Mouse (Mus musculus) cortical plate, adult 2 months (tissue): ENCODE measurements around the gene Mtif2. TPM values are rescaled to one million over a fixed set of nuclear protein-coding genes. Genes with fewer than 3 reads are reported as not detected.

Source experiments
- H3K27ac ChIP-seq: fragments of 200-500 bp; 2 replicates; pipeline ENCODE4 v1.5.1; 2012; ENCODE audit warnings: low read length, control low read depth, inconsistent platforms; ENCODE audit not compliant: insufficient read depth
- H3K4me1 ChIP-seq: fragments of 200-500 bp; 2 replicates; pipeline ENCODE4 v1.6.1; 2011; ENCODE audit warnings: low read length; ENCODE audit not compliant: control insufficient read depth, insufficient read depth
- H3K4me3 ChIP-seq: fragments of 200-500 bp; 2 replicates; pipeline ENCODE4 v1.5.1; 2011; ENCODE audit warnings: mild to moderate bottlenecking, low read length, control low read depth; ENCODE audit not compliant: insufficient read depth
- CTCF ChIP-seq: fragments of 200-500 bp; IDR thresholded peaks from 2 replicates; pipeline ENCODE4 v1.5.1; 2011; ENCODE audit warnings: mild to moderate bottlenecking, control low read depth, low read length; ENCODE audit not compliant: insufficient read depth; ENCODE audit errors: extremely low read depth
- POLR2A ChIP-seq: fragments of 200-500 bp; IDR thresholded peaks from 2 replicates; pipeline ENCODE4 v1.6.1; 2011; ENCODE audit warnings: mild to moderate bottlenecking, low read length, control low read depth; ENCODE audit not compliant: insufficient read depth; ENCODE audit errors: extremely low read depth
- polyA plus RNA-seq: library from polyadenylated mRNA; depleted of rRNA; stranded (reverse); fragments of >200 nt; gene quantifications from 2 replicates; pipeline ENCODE4 v1.2.3, GENCODE M21; 2012; rRNA removed

Gene Mtif2
- polyA plus RNA-seq, 1 experiment = 22.9 TPM

- H3K4me1 ChIP-seq = no peaks in the 10 kb centered on the region
- TF ChIP-seq POLR2A (no peak), CTCF (no peak)
- no peak overlapping the region for H3K4me3 ChIP-seq
- H3K27ac ChIP-seq = no peak overlapping the region
These were observed 23.2 kb downstream of the Mtif2 start for GRCm38 (mm10) chr11:29549425-29549778.

GRCm38 (mm10) chr11:29560452-29560851 lies 34.2 kb downstream of the Mtif2 start:
- no peaks in the 10 kb centered on the region for H3K4me1 ChIP-seq
- no peak overlapping the region for H3K27ac ChIP-seq
- TF ChIP-seq CTCF = no peak
- TF ChIP-seq POLR2A = no peak

GRCm38 (mm10) chr11:29560990-29561389 lies 34.8 kb downstream of the Mtif2 start:
- no peak for TF ChIP-seq CTCF
- no peak for TF ChIP-seq POLR2A
- no peaks in the 10 kb centered on the region for H3K4me1 ChIP-seq
- no peak overlapping the region for H3K27ac ChIP-seq
- no peak overlapping the region for H3K4me3 ChIP-seq

More at GRCm38 (mm10) chr11:29560452-29560851, 34.2 kb downstream of the Mtif2 start:
- H3K4me3 ChIP-seq = no peak overlapping the region

DNA sequence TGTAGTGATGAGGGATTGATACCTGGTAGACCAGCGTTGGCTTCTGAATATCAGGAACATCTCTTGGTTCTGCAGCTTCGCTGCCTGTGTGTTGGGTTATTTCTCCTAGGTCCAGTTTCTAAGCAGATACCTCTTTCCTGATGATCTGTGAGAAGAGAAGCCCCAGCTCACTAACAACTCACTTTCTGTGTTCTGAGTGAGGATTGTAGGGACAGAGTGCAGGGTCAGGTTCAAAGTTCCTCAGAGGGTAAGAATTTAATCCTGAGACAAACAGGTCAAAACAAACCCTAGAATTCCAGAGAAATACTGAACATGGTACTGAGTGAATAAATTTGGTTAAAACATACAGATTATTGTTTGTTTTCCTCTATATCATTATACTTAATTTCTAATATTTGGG lies 37.2 kb downstream of the Mtif2 start:
- no peak overlapping the region for H3K4me3 ChIP-seq
- H3K27ac ChIP-seq = no peak overlapping the region
- TF ChIP-seq CTCF (no peak), POLR2A (no peak)
- no peaks in the 10 kb centered on the region for H3K4me1 ChIP-seq

DNA sequence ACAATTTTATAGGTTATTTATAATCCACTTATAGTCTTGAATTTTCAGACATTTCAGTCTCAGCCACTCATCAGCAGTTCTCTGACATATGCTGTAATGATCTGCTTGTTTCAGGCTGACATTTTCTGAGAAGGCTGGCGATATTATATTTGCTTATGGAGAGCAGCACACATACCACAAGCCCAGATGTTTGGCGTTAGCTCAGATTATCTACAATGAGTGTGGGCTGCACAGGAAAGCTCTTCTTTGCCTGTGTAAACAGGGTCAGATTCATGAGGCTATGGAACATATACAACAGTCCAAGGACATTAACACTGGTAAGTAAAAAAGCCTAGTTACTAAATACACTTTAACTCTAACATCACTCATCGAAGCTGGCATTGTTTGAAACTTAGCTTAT lies 45.3 kb downstream of the Mtif2 start:
- H3K4me1 ChIP-seq = no peaks in the 10 kb centered on the region
- no peak overlapping the region for H3K4me3 ChIP-seq
- TF ChIP-seq POLR2A (no peak), CTCF (no peak)
- no peak overlapping the region for H3K27ac ChIP-seq

DNA sequence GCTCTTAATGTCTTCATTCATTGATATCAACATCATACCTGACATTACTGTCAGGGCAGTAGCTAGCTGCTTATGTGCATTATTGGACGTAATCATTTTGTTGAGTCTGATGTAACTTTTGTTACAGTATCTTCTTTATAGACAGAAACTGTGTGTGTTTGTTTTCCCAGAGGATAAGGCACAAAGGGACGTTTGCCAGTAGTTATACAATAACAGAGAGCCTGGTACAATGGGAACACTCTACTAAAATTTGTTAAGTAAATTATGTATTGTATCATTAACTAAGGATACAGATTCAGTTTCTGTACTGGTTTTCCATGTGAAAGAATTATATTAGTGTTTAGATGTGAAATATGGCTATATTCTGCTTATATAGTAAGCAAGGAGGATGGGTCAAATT lies 46.4 kb downstream of the Mtif2 start:
- TF ChIP-seq POLR2A = no peak
- TF ChIP-seq CTCF = no peak
- no peak overlapping the region for H3K27ac ChIP-seq
- H3K4me3 ChIP-seq = no peak overlapping the region
- no peaks in the 10 kb centered on the region for H3K4me1 ChIP-seq

DNA sequence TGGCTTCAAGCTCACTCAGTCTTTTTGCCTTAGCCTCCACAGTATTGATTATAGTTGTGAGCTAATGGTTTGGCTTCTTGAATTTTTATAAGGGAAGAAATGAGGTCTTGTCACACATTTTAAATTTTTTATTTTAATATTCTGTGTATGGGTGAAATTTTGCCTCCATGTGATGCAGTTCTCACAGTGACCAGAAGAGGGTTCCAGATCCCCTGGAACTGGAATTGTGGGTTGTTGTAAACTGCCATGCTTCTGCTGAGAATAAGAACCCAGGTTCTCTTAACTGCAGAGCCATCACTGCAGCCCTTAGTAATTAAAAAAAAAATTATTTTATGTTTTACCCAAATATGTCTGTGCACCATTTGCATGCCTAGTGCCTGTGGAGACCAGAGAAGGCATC lies 53.4 kb downstream of the Mtif2 start:
- H3K27ac ChIP-seq = no peak overlapping the region
- TF ChIP-seq POLR2A (no peak), CTCF (no peak)
- no peak overlapping the region for H3K4me3 ChIP-seq

More for the DNA sequence above, 53.4 kb downstream of the Mtif2 start:
- no peaks in the 10 kb centered on the region for H3K4me1 ChIP-seq

Other genes with a start within 250 kb of the Mtif2 start
- gene Ccdc88a, start 152.8 kb upstream of the Mtif2 start, polyA plus RNA-seq = 18.7 and 19.0 TPM in 2 replicates
- gene Prorsd1, start 11.4 kb upstream of the Mtif2 start, polyA plus RNA-seq = 4.0 and 4.5 TPM in 2 replicates
- gene Clhc1, start 21.5 kb downstream of the Mtif2 start, polyA plus RNA-seq = 0.13 and 0.17 TPM in 2 replicates
- gene Rps27a, start 21.7 kb downstream of the Mtif2 start, polyA plus RNA-seq = 605 and 617 TPM in 2 replicates
- gene Rtn4, start 166.5 kb downstream of the Mtif2 start, polyA plus RNA-seq = 569 and 594 TPM in 2 replicates